ENCODE assay signal across 8 mouse cellular contexts in the genomic region with DNA sequence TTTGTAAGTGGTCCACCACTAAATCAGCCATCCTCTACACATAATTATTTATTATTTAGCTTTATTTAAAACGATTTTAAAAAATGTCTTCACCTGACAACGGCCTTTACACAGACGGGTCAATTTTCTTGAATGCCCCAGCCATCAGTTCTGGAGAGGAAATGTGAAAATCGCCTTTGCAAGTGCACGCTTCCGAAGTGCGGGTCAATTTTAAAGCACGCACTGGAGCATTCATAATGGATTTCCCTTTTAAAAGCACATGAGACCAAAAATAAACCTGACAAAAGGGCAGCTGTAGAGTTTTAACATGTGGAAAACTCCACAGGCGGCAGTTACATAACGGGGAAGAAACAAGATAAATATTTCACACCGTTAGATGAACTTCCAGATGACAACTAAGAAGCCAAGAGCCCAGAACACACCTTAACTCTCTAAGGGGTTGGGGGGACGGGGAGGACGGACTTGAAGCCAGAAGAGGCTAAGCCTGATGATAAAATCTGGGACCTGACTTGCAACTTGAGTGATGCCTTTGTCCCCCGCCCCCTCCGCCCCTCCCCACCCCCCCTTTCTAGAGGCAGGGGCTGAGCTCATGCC. TPM values are rescaled to one million over a fixed set of nuclear protein-coding genes. Genes with fewer than 3 reads are reported as not detected.
DNase-seq lines count a peak whose midpoint lies in the region; ATAC-seq lines count a peak whose summit lies in the region.

No protein-coding gene starts in this region.

- H3K4me2 ChIP-seq in embryonic facial prominence, embryonic 11.5 days (ENCODE audit: low read depth, low read length), result peak overlapping the region; percentile 99
- peak overlapping the region; percentile 99 for H3K4me2 ChIP-seq in hindbrain, embryonic 16.5 days (ENCODE audit: low read length)
- peak overlapping the region; percentile 98 for H3K4me2 ChIP-seq in midbrain, embryonic 15.5 days

- intact Hi-C loops in gastrocnemius, postnatal 36 days (cut with DNase I), result loop anchor here (5.0 kb wide), 1 partner anchor 39 kb away; no protein-coding TSS in a partner anchor

- no peaks in the 10 kb centered on the region for H3K36me3 ChIP-seq in embryonic facial prominence, embryonic 11.5 days (replicated peaks; ENCODE audit: control insufficient read depth, insufficient read depth, low read depth, low read length)
- H3K36me3 ChIP-seq in hindbrain, embryonic 16.5 days (ENCODE audit: control insufficient read depth, insufficient read depth, low read length), result no peaks in the 10 kb centered on the region
- H3K36me3 ChIP-seq in midbrain, embryonic 15.5 days (replicated peaks), result no peaks in the 10 kb centered on the region

- no peaks in the 10 kb centered on the region for H3K4me1 ChIP-seq in embryonic facial prominence, embryonic 11.5 days (ENCODE audit: control insufficient read depth, insufficient read depth, low read length)
- peaks cover 4% of the 10 kb centered on the region; the same call in 1 of the 2 replicates for H3K4me1 ChIP-seq in hindbrain, embryonic 16.5 days (ENCODE audit: control insufficient read depth, insufficient read depth, low read depth, low read length)
- H3K4me1 ChIP-seq in midbrain, embryonic 15.5 days, result peaks cover 24% of the 10 kb centered on the region

- DNase-seq in heart, adult 9 months (ENCODE audit: low spot score in 2 of 2), result peak; percentile 43 to 74
- no peak for DNase-seq in heart, postnatal 4 days
- DNase-seq in embryonic facial prominence, embryonic 11.5 days (ENCODE audit: low spot score), result peak; percentile 7
- DNase-seq in ovary, adult 18-20 months (ENCODE audit: low spot score), result no peak
- no peak for DNase-seq in gastrocnemius, postnatal 36 days

- H3K9ac ChIP-seq in embryonic facial prominence, embryonic 11.5 days (replicated peaks; ENCODE audit: low read length), result peak overlapping the region; percentile 74
- peak overlapping the region; percentile 78 for H3K9ac ChIP-seq in hindbrain, embryonic 16.5 days (ENCODE audit: low read depth, low read length)
- peak overlapping the region; percentile 77; the same call in 1 of the 2 replicates for H3K9ac ChIP-seq in midbrain, embryonic 15.5 days

- under 1% methylated on average over 15 of the region's 15 CpGs for WGBS in embryonic facial prominence, embryonic 11.5 days
- WGBS in hindbrain, embryonic 16.5 days, result under 1% methylated on average over 15 of the region's 15 CpGs
- WGBS in midbrain, embryonic 15.5 days, result under 1% methylated on average over 15 of the region's 15 CpGs

- peak overlapping the region; percentile 46 for H3K4me3 ChIP-seq in embryonic facial prominence, embryonic 11.5 days (ENCODE audit: low read depth, low read length)
- H3K4me3 ChIP-seq in hindbrain, embryonic 16.5 days (ENCODE audit: low read length), result peak overlapping the region; percentile 77
- peak overlapping the region; percentile 79 for H3K4me3 ChIP-seq in midbrain, embryonic 15.5 days

- peak overlapping the region; percentile 65; the same call in 1 of the 2 replicates for H3K27ac ChIP-seq in embryonic facial prominence, embryonic 11.5 days (replicated peaks; ENCODE audit: low read depth, low read length)
- peak overlapping the region; percentile 93 for H3K27ac ChIP-seq in hindbrain, embryonic 16.5 days (ENCODE audit: low read depth, low read length)
- peak overlapping the region; percentile 87 for H3K27ac ChIP-seq in midbrain, embryonic 15.5 days

- H3K9me3 ChIP-seq in embryonic facial prominence, embryonic 11.5 days (replicated peaks; ENCODE audit: control insufficient read depth, low read length), result no peaks in the 10 kb centered on the region
- H3K9me3 ChIP-seq in hindbrain, embryonic 16.5 days (ENCODE audit: control insufficient read depth, low read length), result no peaks in the 10 kb centered on the region
- H3K9me3 ChIP-seq in midbrain, embryonic 15.5 days, result no peaks in the 10 kb centered on the region

- ATAC-seq in embryonic facial prominence, embryonic 11.5 days (replicated peaks; ENCODE audit: insufficient number of reproducible peaks, low FRiP score, low TSS enrichment, low read depth), result peak; percentile 18; the same call in 1 of the 2 replicates
- peak; percentile 12 for ATAC-seq in hindbrain, embryonic 16.5 days
- peak; percentile 44 for ATAC-seq in midbrain, embryonic 15.5 days (replicated peaks)
- no peak for ATAC-seq in erythroblast, adult 5-6 weeks (replicated peaks; ENCODE audit: low FRiP score, poor library complexity, severe bottlenecking)

- no peaks in the 10 kb centered on the region for H3K27me3 ChIP-seq in embryonic facial prominence, embryonic 11.5 days (ENCODE audit: control insufficient read depth, insufficient read depth, low read length)
- no peaks in the 10 kb centered on the region for H3K27me3 ChIP-seq in hindbrain, embryonic 16.5 days (replicated peaks; ENCODE audit: control insufficient read depth, insufficient read depth, low read length)
- H3K27me3 ChIP-seq in midbrain, embryonic 15.5 days (replicated peaks), result no peaks in the 10 kb centered on the region

RNA-seq across cellular contexts. Expression of a gene that starts 0.6 kb away (rescaled TPM):
- total RNA-seq in heart, postnatal 4 days (2021), result 10 to 100 TPM; 32.2 to 33.9 TPM
- polyA plus RNA-seq in embryonic facial prominence, embryonic 11.5 days (2014; fragmentation: Nextera tagmentation; extraction: Ambion mirVana), result 12.7 and 14.3 TPM in 2 replicates
- polyA plus RNA-seq in hindbrain, embryonic 16.5 days (2015; fragmentation: Nextera tagmentation; extraction: Ambion mirVana), result 22.2 and 25.7 TPM in 2 replicates
- 22.8 and 23.1 TPM in 2 replicates for polyA plus RNA-seq in midbrain, embryonic 15.5 days (2015; fragmentation: Nextera tagmentation; extraction: Ambion mirVana)
- total RNA-seq in gastrocnemius, postnatal 36 days (2021), result 10 to 100 TPM; 13.9 to 15.6 TPM
- total RNA-seq in erythroblast, adult 5-6 weeks (2015; ENCODE audit: low replicate concordance), result not detected in 2 replicates
- 0.09 TPM in 1 of 2 replicates, not detected in the other for total RNA-seq in erythroblast, adult 5-6 weeks (2017; ENCODE audit: low replicate concordance)

RNA-seq across cellular contexts. Expression of a gene that starts 37.8 kb away (rescaled TPM):
- 10 to 100 TPM; 31.7 to 32.2 TPM for total RNA-seq in heart, postnatal 4 days (2021)
- polyA plus RNA-seq in embryonic facial prominence, embryonic 11.5 days (2014; fragmentation: Nextera tagmentation; extraction: Ambion mirVana), result 53.5 and 56.7 TPM in 2 replicates
- polyA plus RNA-seq in hindbrain, embryonic 16.5 days (2015; fragmentation: Nextera tagmentation; extraction: Ambion mirVana), result 35.6 and 36.0 TPM in 2 replicates
- 36.4 and 37.4 TPM in 2 replicates for polyA plus RNA-seq in midbrain, embryonic 15.5 days (2015; fragmentation: Nextera tagmentation; extraction: Ambion mirVana)
- total RNA-seq in gastrocnemius, postnatal 36 days (2021), result 10 to 100 TPM; 15.7 to 16.2 TPM
- 9.0 and 11.5 TPM in 2 replicates for total RNA-seq in erythroblast, adult 5-6 weeks (2015; ENCODE audit: low replicate concordance)
- total RNA-seq in erythroblast, adult 5-6 weeks (2017; ENCODE audit: low replicate concordance), result 7.4 and 8.5 TPM in 2 replicates

Comparison
In these comparisons a context has a peak if more than half of its experiments do, and no peak if none do; other contexts are left out.
1. DNase-seq: peak in heart, adult 9 months (2 of 2) and embryonic facial prominence, embryonic 11.5 days (single experiment); none in heart, postnatal 4 days (single experiment), ovary, adult 18-20 months (single experiment) and gastrocnemius, postnatal 36 days (0 of 2).
2. RNA of a gene that starts 0.6 kb away (total RNA-seq): 32.2 to 33.9 TPM in heart, postnatal 4 days and 13.9 to 15.6 TPM in gastrocnemius, postnatal 36 days; 0.09 TPM in erythroblast, adult 5-6 weeks; every median in the first group is over 10 times any median in the second.
3. Peak in every context shown above with its lines, with median percentiles within 50 percentile points of each other: H3K27ac ChIP-seq, H3K4me2 ChIP-seq, H3K4me3 ChIP-seq and H3K9ac ChIP-seq.